Mouse (Mus musculus): ENCODE measurements around the gene Dact2.
A peak's percentile ranks its signal among the peaks of the same experiment; 100 is the strongest.

The Dact2 gene

DNA sequence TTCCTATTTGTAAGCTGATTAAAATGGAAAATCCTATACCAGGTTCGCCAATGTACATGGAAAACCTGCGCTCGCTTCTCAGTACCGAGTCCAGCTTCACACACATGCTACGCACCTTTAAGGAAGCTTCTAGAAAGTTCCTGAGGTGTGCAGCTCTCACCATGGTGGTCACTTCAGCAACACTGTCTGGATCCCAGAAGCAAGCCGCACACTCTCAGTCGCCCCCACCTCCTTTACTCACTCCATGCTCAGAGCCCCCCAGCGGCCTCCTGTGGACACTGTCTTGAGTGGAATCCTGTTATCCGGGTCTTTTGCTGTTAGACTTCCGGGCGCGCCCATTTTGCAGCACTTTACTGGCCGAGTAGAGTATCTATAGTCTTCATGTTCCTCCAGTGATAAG, at the start of gene Dact2:
Gene Dact2, minus strand, starts transcription at position 244 of the 400 bp plus-strand sequence.
- DNase-seq (ENCODE audit: low read depth, low spot score) = no peak

DNA sequence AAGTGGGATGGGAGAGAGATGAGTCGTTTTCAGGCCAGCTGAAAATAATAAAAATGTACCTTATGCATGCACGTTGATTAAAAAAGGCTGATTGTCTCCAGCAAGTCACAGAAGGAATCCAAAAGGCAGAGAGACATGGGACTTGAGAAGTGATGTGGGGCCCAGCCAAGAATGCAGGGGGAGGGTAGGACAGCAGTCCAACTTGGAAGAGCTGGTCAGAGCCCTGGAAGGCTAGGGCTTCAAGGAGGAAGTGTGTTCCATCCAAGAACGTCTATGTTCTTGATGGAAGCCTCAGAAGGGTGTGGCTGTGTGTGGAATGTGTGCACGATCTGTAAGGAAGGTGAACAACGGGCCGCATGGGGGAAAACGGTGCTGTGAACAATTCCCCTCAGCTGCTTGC, 48.4 kb upstream of the Dact2 start:
- no peak for DNase-seq (ENCODE audit: low read depth, low spot score)

DNA sequence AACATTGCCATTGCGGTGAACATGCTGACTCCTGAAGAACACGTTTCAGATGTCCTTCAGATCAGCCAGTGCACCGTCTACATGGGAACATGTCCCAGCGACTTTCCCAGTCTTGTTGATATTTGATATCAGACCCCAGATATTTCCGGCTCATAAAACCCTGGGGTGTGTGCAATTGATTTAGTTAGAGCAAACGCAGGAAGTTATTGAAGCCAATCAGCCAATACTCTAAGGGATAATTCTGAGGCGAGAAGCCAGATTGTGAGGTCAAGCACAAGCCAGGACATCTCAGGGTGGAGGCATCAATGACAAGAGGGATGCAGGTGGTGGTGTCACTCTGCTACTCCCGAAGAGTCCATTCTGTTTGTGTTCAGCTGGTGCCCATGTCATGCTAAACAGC, 46.3 kb upstream of the Dact2 start:
- no peak for DNase-seq (ENCODE audit: low read depth, low spot score)

DNA sequence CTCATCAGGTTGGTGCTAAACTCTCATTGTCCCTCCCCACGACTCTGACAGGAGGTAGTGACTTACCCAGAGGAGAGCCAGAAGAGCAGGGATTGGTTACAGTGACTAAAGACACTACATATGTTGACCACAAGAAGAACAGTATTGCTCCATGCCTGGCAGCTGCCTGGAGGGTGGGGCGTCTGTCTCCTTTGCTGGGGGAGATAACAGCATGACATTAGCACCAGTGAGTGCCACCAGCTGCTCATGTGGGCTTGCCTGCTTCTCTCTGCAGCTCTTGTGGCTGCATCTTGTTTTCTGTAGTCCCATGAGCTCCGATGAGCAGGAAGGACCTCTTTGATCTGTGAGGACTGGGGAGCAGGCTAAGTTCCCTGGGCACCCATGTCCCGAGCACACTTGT, 45.5 kb upstream of the Dact2 start:
- DNase-seq (ENCODE audit: low read depth, low spot score) = no peak

DNA sequence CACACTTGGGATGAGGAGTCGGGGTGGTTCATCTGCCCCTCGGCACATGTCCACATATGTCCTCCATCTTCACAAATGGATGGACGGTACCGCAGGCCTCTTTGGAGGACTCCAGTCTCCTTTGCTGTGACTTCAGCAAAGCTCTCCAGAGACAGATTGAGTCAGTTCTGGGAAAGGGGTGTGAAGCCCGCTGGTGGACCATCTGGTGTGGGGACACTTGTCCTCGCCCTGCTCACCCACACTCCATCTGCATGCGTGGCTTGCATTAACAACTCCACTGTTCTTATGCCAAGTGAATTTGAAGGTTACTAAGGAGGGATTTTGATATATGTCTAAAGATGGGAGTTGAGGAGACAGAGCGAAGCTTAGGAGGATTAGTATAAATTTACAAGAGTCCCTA, 43.8 kb upstream of the Dact2 start:
- no peak for DNase-seq (ENCODE audit: low read depth, low spot score)

DNA sequence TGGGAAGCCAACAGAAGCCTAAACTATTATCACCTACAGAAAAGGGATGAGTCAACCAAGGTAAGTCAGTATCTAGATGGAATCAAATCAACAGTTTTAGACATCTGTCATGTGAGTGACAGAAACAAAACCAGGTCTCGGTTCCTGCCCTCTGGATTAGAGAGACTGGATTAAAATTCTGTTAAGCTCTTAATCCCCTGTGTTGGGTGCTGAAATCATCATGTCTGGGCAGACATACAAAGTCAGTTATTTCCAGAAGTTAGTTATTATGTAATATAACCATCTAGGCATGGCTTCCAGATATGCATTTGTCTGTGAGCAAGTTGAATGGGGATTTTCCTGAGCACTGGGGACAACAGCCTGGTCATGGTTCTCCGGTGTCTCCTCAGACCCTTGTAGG, 42.2 kb upstream of the Dact2 start:
- DNase-seq (ENCODE audit: low read depth, low spot score) = no peak

DNA sequence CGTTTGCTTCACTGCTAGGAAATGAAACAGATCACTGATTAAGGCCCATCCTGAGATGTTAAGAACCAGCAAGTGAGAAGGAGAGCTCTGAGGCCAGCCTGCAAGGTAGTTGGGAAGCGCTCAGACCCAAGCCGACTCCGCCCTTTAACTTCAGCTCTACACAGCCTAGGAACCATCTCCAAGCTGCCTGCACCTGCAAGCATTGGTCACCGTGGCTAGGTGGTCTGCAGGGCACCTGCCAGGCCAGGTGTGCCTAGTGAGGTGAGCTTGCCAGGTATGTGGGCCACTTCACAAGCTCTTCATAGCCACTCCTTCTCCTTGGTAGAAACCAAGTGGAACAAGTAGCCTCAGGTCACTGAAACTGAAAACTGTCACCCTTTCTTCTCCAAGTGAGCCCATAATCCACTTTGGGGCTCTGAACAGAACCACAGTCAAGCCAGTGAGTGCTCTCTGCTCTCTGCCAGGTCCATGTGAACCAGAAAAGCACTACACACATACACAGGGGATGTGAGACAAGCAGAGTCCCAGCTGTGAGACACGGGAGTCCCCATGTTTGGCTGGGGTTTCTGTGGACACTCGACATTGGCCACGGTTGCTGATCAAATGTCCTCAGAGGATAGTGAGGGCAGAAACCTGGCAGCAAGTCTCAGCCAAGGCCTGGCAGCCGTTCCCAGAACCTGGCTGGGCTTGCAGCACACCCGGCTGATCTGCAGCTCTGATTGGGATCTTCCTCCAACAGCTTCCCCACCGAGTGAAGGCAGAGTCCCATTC, 40.3 kb upstream of the Dact2 start:
- DNase-seq (ENCODE audit: low read depth, low spot score) = no peak

DNA sequence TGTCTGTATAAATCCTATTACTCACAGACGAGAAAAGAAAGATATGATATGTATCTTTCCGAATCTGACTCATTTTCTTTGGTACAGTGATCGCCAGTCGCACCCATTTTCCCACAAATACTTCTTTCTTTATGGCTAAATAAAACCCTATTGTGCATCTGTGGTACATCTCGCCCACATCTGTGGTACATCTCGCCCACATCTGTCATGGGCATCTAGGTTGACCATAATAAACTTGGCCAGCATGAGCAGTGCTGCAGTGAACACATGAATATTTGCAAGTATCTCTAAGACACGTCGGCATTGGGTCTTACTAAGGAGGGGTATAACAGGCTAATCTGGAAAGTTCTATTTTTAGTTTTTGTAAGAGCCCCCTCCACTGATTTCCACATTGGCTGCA, 38.5 kb upstream of the Dact2 start:
- no peak for DNase-seq (ENCODE audit: low read depth, low spot score)

DNA sequence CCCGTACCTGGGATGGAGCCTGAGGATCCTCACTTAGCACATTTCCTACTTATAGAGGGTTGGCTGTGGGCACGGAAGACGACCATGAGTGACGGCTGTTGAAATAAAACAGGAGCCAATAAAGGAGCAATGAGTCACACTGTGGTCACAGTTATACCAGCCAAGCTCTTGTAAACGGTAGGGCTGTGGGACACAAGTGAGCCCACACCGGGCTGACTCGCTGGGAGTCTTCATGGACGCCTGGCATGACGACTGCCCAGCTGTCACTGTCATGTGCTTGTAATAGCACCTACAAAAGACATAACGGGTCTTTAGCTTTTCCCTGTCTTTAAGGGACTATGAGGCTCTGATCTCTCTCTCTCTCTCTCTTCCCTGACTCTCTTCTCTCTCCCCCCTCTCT, 35.9 kb upstream of the Dact2 start:
- DNase-seq (ENCODE audit: low read depth, low spot score) = no peak

DNA sequence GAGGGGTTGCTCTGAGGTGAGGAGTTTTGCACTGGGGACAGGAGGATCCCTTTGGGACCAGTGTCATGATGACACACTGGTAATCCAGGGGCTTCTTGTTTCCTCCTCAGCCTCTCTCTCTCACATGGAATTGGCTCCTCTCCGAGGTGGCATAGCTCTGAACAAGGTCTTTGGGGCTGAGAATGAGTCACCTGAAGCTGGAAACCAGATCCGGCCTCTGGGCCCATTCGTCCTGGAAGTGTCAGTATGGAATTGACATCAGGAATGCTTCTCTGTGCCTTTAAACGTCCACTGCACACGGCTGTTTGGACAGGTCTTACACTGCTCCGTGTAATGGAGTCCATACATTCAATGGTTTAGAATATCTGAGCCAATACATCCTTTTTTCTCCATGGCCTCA, 33.0 kb upstream of the Dact2 start:
- no peak for DNase-seq (ENCODE audit: low read depth, low spot score)

DNA sequence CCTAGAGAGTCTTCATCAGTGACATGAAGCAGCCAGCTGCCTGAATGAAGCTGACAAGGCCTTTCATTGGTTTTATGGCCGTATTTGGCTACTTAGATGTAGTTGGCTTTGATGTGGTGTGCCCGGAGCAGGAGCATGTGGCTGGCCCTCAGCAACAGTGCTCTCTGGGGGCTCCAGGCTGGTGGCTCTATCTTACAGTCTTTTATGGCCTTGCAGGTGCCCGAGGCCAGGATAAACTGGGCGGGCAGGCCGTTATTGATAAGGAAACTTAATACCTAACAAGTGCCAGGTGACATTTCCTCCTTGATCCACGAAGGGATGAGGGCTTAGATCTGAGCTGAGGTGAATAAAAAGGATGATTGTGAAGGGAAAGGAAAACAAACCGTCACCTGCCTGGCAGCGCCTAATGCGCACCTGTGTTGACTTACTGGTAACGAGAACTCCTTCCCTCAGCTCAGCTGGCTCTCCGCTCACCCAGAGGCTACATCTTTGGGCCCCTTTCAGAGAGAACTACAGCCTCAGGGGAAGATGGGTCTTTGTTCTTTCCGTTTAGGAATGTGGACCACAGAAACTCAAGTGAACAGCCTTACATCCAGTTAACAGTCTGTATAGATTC, 30.8 kb upstream of the Dact2 start:
- no peak for DNase-seq (ENCODE audit: low read depth, low spot score)

DNA sequence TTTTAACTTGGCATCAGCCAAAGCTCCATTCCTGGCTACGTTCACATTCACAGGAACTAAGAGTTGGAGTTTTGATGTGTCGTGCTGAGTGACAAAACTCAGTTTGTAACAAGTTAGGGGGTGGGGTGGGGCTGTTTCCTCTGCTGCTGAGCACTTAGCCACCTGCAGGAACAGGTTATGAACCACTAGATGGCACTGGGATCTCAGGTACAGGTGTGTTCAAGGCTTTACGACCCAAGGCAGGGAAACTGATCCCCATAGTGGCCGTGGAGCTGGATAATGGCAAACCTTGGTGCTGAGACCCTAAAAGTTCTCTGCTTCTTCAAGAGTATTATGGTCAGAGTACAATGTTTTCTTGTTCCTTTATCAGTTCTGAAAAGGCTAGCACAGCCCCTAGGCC, 29.6 kb upstream of the Dact2 start:
- DNase-seq (ENCODE audit: low read depth, low spot score) = no peak

DNA sequence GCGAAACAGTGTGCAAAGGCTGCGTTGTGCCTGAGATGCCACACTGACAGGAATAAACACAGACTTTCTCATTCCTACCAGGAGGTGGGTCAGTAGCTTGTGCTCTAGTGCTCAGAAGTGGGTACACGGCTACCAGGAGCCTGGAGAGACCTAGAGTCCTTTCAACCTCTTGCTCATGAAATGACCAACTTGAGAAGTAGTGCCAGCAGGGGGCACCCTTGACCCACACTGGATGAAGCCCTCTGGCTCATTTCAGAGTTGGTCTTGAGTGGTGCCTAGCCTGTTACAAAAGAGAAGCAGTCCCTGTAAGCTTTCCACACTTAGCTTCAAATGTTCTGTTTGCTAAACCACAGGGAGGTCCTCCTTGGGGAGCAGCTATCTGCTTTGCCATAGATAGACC, 28.5 kb upstream of the Dact2 start:
- no peak for DNase-seq (ENCODE audit: low read depth, low spot score)

DNA sequence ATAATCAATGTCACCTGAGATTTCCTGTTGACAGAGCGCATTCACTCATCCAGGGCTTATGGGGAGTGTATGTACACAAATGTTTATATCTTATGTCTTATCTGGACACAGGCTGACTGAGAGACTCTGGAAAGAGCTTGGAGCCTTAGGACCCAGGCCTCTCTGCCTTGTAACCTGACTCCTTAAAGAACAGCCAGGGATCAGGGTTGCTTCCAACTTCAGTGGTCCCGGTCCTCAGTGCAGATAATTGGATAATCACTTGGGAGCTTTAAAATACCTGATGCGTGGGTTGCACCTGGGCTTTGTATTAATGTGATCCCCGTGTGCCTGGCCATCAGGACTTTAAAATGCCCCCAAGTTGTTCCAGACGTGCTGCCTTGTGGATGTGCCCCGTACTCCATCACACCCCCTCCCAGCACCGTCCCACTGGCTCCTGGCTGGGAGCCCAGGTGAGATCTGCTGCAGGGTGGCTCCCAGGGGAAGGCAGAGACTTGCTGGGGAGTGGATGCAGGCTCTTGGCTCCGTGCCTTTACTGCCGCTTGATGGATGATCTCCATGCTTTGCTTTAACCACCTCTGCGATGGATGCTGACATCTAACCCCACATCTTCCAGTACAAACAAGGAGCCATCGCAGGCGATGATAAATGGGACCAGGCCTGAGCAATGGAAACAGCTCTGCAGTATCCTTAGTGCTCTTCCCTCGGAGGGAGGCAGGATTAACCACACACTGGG, 26.8 kb upstream of the Dact2 start:
- DNase-seq (ENCODE audit: low read depth, low spot score) = no peak

DNA sequence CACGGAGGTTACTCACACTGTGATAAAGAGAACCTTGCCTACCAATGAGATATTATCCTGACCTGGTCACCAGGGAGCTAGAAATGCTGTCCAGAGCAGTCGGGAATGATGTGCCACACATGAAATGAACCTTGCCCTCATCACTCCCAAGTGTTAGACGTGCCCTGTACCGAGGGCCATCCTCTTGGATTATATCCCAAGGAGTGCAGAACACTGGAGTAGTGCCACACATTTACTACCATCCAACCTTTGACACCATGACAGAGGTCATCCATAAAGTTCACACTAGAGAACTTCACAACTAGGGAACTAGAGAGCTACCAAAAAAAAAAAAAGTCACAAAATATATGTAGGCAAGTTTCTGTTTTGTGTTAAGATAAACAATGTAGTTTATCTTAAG, 24.3 kb upstream of the Dact2 start:
- no peak for DNase-seq (ENCODE audit: low read depth, low spot score)

DNA sequence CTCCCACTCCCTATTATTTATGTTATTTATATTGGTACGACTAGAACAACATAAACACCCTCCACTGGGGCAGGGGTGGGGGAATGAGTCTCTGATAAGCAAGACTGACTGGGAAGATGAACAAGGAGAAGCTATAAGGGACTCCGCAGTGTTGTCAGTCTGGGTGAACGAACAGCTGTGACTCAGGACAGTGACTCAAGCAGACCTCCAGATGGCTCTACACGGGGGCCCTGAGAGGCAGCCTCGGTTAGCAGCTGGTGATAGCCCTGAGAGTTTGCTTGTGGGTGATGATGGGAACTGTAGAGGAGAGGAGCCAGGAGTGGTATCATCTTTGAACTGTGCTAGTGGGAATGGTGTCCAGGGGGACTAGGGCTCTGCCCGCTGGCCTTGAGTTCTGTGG, 23.5 kb upstream of the Dact2 start:
- DNase-seq (ENCODE audit: low read depth, low spot score) = no peak

DNA sequence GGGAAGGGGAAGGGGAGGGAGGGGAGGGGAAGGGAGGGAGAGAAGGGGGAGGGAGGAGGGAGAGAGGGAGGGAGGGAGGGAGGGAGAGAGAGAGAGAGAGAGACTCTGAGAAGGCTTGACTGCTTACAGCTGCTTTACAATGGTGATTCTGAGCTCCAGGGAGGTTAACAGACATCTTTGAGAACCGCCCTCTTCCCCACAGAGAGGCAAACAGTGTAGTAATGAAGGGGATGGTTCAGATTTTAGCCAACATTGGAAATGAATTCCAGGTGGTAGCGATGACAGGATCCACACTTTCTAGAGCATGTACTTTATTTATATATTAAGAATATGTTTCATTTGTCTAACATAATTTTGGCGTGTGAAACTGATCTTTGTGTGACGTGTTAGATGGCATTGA, 22.7 kb upstream of the Dact2 start:
- no peak for DNase-seq (ENCODE audit: low read depth, low spot score)

DNA sequence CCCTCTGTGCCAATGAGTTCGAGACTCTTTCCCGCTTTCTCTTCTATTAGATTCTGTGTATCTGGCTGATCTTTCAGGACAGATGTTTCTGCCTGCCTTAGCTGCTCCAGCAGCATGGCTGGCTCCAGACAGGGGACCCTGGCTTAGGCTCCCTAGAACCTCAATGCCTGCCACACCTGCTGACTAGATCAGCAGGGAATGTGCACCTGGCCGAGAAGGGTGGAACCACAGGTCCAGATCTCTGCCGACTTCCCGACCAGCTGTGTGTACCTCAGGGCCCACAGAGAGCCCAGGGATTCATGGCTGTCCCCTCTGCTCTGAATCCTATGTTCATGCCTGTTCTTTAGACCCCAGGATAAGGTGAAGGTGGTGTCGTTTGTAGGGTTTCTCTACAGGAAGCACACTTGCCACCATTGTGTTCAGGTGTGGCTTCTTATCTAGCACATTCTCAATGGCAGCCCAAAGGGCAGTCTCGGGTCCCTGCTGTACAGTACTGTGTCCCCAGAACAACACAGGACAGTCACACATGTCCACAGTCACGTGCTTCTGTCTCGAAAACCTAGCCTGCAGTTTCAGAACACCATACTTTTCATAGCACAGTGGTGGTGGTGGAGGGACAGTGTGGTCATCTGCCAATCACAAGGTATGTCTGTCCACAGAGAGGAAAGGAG, 22.0 kb upstream of the Dact2 start:
- no peak for DNase-seq (ENCODE audit: low read depth, low spot score)

DNA sequence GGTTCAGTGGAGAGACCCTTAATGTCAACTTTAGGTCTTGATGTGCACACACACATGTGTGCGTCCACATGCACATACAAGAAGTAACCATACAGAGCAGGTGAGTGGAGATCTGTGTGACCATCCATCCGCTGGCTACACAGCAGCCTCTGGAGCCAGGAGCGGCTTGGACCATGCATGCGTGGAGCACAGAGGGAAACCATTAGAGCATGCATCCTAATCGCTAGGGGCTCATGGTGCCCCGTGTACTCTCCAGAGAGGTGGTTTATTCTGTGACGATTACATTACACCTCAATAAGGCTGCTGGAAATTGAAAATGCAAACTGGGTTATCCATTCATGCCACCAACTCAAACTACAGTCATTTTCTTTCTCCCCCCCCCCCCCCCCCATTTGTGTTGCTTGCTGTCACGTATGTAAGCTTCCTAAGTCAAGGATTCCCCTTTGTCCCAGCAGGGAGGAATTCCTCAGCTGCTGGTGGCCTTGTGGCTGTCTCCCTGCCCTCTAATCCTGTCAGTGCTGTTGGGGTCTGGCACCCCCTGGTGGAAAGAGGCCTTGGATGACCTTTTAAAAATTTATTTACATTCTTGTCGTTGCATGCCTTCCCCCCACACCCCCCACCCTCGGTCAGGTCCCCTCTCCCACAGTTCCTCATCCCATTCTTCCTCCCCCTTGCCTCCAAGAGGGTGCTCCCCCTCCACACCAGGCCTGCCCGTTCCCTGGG, 17.9 kb upstream of the Dact2 start:
- no peak for DNase-seq (ENCODE audit: low read depth, low spot score)

DNA sequence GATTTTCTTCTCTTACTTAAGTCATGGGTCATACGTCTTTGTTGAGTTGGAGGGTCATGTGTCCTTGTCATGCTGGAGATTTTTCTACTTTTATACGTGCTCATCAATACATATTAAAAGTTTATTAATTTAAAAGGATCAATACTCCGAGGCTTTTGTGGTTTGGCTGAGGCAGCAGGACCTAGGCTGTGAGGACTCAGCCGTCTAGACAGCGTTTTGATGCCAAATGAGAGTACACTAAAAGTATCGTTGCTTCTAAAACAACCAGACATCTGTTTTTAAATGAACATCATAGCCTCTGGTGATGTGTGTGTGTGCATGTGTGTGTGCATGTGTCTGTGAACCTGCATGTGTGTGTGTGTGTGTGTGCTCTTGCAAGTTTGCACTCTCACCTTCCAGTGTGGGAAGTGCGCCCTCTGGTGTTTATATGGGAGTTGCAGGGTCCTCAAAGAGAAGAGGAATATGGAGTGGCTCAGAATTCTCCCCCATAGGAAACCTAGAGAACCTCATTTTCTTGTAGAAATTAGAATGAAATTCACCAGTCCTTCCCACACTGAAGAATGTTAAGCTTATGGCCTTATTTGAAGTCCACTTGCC, 16.6 kb upstream of the Dact2 start:
- DNase-seq (ENCODE audit: low read depth, low spot score) = peak; percentile 20

DNA sequence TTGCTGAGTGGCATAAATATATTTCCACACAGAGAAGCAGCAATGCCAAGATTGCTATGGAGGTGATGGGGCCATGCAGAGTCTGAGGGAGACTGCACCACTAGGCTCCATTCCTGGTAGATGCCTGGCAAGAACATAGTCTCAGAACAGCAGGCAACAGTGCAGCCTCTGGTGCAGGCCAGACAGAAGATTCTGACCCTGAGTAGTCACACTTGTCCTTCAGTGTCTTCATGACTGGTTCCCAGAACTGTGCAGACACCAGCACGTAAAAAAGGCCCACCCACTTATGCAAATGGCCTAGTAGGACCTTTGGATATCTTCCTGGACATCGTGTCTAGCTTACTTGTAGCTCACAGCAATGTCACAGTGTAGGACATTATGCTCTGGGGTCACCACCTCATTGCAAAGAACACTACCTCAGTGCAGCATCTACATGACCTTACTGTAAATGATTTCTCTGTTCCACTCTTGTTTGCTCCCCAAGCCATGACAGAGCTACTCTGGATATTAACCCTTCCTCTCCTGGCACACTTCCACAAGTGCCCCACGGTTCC, 9.9 kb upstream of the Dact2 start:
- no peak for DNase-seq (ENCODE audit: low read depth, low spot score)
